Mouse (Mus musculus) heart, embryonic 12.5 days (tissue): ENCODE data around the gene Vmn1r218. TPM values are rescaled to one million over a fixed set of nuclear protein-coding genes. Genes with fewer than 3 reads are reported as not detected.
"Not testable (repeated sequence)": the region's sequence is repeated elsewhere in the genome, so short reads cannot be mapped to it uniquely, and the experiment has no call there.

Experiments
- ATAC-seq: fragments of 200-750 bp; cut with Nextera tagmentation; 2 replicates; pipeline ENCODE4 v1.8.0; 2017; ENCODE audit warnings: moderate TSS enrichment, moderate library complexity; ENCODE audit not compliant: insufficient number of reproducible peaks, low FRiP score
- H3K27ac ChIP-seq: fragments of 300-500 bp; sonication (generic); 2 replicates; pipeline ENCODE4 v1.5.1; 2016; ENCODE audit warnings: mild to moderate bottlenecking, moderate library complexity; ENCODE audit not compliant: poor library complexity, severe bottlenecking
- H3K27me3 ChIP-seq: fragments of 300-500 bp; sonication (generic); replicated peaks from 2 replicates; pipeline ENCODE4 v1.6.1; 2016; ENCODE audit warnings: mild to moderate bottlenecking, moderate library complexity
- H3K36me3 ChIP-seq: fragments of 300-500 bp; sonication (generic); 2 replicates; pipeline ENCODE4 v1.6.1; 2016; ENCODE audit warnings: mild to moderate bottlenecking, moderate library complexity
- H3K4me1 ChIP-seq: fragments of 300-500 bp; sonication (generic); replicated peaks from 2 replicates; pipeline ENCODE4 v1.6.1; 2016; ENCODE audit warnings: mild to moderate bottlenecking
- H3K4me2 ChIP-seq: fragments of 300-500 bp; sonication (generic); 2 replicates; pipeline ENCODE4 v1.6.1; 2016; ENCODE audit warnings: mild to moderate bottlenecking, moderate library complexity
- H3K4me3 ChIP-seq: fragments of 300-500 bp; sonication (generic); 2 replicates; pipeline ENCODE4 v1.5.1; 2016; ENCODE audit warnings: mild to moderate bottlenecking
- H3K9ac ChIP-seq: fragments of 300-500 bp; sonication (generic); 2 replicates; pipeline ENCODE4 v1.6.1; 2016; ENCODE audit warnings: mild to moderate bottlenecking, moderate library complexity
- H3K9me3 ChIP-seq: fragments of 300-500 bp; sonication (generic); replicated peaks from 2 replicates; pipeline ENCODE4 v1.6.1; 2016; ENCODE audit warnings: mild to moderate bottlenecking, moderate library complexity
- WGBS: fragments of 180-500 bp; shearing (Covaris S2); methylation state at CpG from one replicate; pipeline ENCODE4 v1.1.7; 2016; 5-methylcytosine and 5-hydroxymethylcytosine counted together
- polyA plus RNA-seq: library from polyadenylated mRNA; unstranded; fragments of >200 nt; fragmentation: Nextera tagmentation; extraction: Ambion mirVana; gene quantifications from 2 replicates; pipeline ENCODE4 v1.2.1, GENCODE M21; 2016

Gene Vmn1r218
- not detected in 2 replicates for polyA plus RNA-seq

- no peak for ATAC-seq
- no peaks in the 10 kb centered on the region for H3K4me1 ChIP-seq
- WGBS: 61% methylated on average over 3 of the region's 3 CpGs
Measured at GRCm38 (mm10) chr13:23133099-23133498, at the start of gene Vmn1r218. Gene Vmn1r218, plus strand, starts transcription at chr13:23133155.

DNA sequence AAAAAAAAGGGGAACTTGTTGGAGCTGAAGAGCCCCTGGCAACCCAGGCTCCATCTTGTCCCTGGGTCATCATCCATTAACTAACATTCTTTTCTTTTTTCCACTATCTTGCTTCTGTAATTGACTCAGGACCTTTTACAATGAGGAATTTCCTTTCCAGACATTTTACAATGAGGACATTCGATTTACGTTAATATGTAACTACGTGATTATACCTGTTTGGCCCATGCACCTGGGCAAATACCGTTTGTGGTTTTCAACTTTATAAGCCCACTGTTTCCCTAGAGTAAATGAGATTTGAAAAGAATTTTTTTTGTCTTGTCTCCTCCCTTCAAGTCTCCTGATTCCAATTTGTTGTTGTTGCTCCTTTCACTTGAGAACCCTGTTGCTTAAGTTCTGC, 38.6 kb upstream of the Vmn1r218 start:
- WGBS: 84% methylated on average over 4 of the region's 4 CpGs
- no peaks in the 10 kb centered on the region for H3K36me3 ChIP-seq
- H3K4me1 ChIP-seq: no peaks in the 10 kb centered on the region
- no peaks in the 10 kb centered on the region for H3K9me3 ChIP-seq
- no peak overlapping the region for H3K9ac ChIP-seq
- no peak for ATAC-seq
- H3K27me3 ChIP-seq: no peaks in the 10 kb centered on the region
- H3K4me2 ChIP-seq: no peak overlapping the region
- H3K4me3 ChIP-seq: no peak overlapping the region
- H3K27ac ChIP-seq: no peak overlapping the region

More at GRCm38 (mm10) chr13:23133099-23133498, at the start of gene Vmn1r218:
- no peaks in the 10 kb centered on the region for H3K9me3 ChIP-seq
- no peak within 1 kb of the TSS for H3K4me3 ChIP-seq
- H3K27me3 ChIP-seq: no peaks in the 10 kb centered on the region
- no peak within 1 kb of the TSS for H3K4me2 ChIP-seq
- H3K9ac ChIP-seq: no peak within 1 kb of the TSS
- H3K27ac ChIP-seq: no peak within 1 kb of the TSS
- H3K36me3 ChIP-seq: no peaks in the 10 kb centered on the region

DNA sequence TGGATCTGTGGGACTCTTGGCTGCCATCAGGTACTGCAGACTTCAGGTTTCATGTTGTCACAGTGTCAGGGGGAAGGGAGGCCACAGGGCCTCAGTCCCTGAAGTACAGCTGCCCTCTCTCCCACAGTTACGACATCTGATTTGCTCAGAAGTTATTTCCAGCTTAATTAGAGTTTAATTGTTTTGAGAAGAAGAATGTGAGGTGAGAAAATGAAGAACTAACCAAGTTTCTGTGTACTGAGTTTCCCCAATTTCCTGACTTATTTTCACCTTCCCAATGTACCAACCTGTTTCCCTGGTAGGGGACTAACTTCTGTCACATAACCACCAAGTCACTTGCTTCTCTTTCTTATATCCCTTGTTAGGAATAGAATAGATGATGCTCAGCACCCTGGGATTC, 14.8 kb upstream of the Vmn1r218 start, which contains the start of gene Vmn1r217:
Gene Vmn1r217 (minus strand): TSS at position 101 of the 400 bp plus-strand sequence.
- not testable (repeated sequence) for H3K36me3 ChIP-seq, H3K4me3 ChIP-seq, H3K27ac ChIP-seq, H3K27me3 ChIP-seq, H3K9ac ChIP-seq, H3K4me2 ChIP-seq, H3K4me1 ChIP-seq, ATAC-seq, H3K9me3 ChIP-seq
- WGBS: 67% methylated on average over 1 of the region's 1 CpGs

GRCm38 (mm10) chr13:23120611-23121010, 12.3 kb upstream of the Vmn1r218 start:
- Histone ChIP-seq H3K36me3 (no peaks in the 10 kb centered on the region), H3K4me2 (no peak overlapping the region), H3K9ac (no peak overlapping the region), H3K4me1 (no peaks in the 10 kb centered on the region; the same call in 1 of the 2 replicates), H3K4me3 (no peak overlapping the region), H3K27me3 (no peaks in the 10 kb centered on the region), H3K27ac (no peak overlapping the region), H3K9me3 (no peaks in the 10 kb centered on the region)
- ATAC-seq: no peak
- WGBS: 77% methylated on average over 2 of the region's 2 CpGs

- no peaks in the 10 kb centered on the region for H3K9me3 ChIP-seq
- H3K4me3 ChIP-seq: no peak overlapping the region
- H3K9ac ChIP-seq: no peak overlapping the region
- H3K36me3 ChIP-seq: no peaks in the 10 kb centered on the region
- no peaks in the 10 kb centered on the region for H3K27me3 ChIP-seq
- H3K4me2 ChIP-seq: no peak overlapping the region
- H3K27ac ChIP-seq: no peak overlapping the region
- ATAC-seq: no peak
- no peaks in the 10 kb centered on the region for H3K4me1 ChIP-seq
- WGBS: 61% methylated on average over 1 of the region's 1 CpGs
Measured at GRCm38 (mm10) chr13:23133501-23133900, 546 bp downstream of the Vmn1r218 start.

- H3K9me3 ChIP-seq: no peaks in the 10 kb centered on the region
- no peaks in the 10 kb centered on the region for H3K27me3 ChIP-seq
- no peaks in the 10 kb centered on the region for H3K4me1 ChIP-seq
- 85% methylated on average over 2 of the region's 2 CpGs for WGBS
- no peak overlapping the region for H3K27ac ChIP-seq
- H3K36me3 ChIP-seq: no peaks in the 10 kb centered on the region
- H3K4me2 ChIP-seq: no peak overlapping the region
- ATAC-seq: no peak
- H3K4me3 ChIP-seq: no peak overlapping the region
- H3K9ac ChIP-seq: no peak overlapping the region
Measured at GRCm38 (mm10) chr13:23138880-23139279, 5.9 kb downstream of the Vmn1r218 start.

DNA sequence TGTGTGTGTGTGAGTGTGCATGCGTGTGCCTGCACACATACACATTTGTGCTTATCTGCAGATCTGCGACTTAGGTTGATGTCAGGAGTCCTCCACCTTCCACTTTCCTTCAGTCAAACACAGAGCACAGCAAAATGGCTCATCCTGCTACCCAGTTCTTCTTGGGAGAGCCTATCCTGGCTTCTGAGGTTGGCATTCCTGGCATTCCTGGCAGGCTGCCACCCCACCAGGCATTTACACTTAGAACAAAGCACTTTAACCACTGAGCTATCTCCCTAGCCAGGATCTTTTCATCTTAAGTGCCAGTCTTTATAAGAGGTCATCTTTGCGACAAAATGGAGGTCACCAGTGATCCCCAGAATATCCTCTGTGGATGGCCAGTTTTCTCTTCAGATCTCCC, 24.9 kb downstream of the Vmn1r218 start:
- 0 out of 2 replicates have a peak, but pooled peaks have one; percentile 33 for ATAC-seq
- Histone ChIP-seq H3K9ac (no peak overlapping the region), H3K4me2 (no peak overlapping the region), H3K9me3 (no peaks in the 10 kb centered on the region), H3K4me3 (no peak overlapping the region), H3K27ac (no peak overlapping the region), H3K27me3 (no peaks in the 10 kb centered on the region), H3K36me3 (no peaks in the 10 kb centered on the region), H3K4me1 (peaks cover 5% of the 10 kb centered on the region; the same call in 1 of the 2 replicates)
- WGBS: 64% methylated on average over 3 of the region's 3 CpGs

GRCm38 (mm10) chr13:23159012-23159411, 26.1 kb downstream of the Vmn1r218 start, which contains the start of gene Vmn1r219:
Gene Vmn1r219, plus strand, starts transcription at chr13:23159312.
- Histone ChIP-seq H3K9ac (no peak within 1 kb of the TSS), H3K4me1 (peaks cover 5% of the 10 kb centered on the region; the same call in 1 of the 2 replicates), H3K9me3 (no peaks in the 10 kb centered on the region), H3K36me3 (no peaks in the 10 kb centered on the region), H3K4me2 (no peak within 1 kb of the TSS), H3K27me3 (no peaks in the 10 kb centered on the region), H3K27ac (no peak within 1 kb of the TSS), H3K4me3 (no peak within 1 kb of the TSS)
- WGBS: 61% methylated on average over 4 of the region's 4 CpGs
- ATAC-seq: no peak

DNA sequence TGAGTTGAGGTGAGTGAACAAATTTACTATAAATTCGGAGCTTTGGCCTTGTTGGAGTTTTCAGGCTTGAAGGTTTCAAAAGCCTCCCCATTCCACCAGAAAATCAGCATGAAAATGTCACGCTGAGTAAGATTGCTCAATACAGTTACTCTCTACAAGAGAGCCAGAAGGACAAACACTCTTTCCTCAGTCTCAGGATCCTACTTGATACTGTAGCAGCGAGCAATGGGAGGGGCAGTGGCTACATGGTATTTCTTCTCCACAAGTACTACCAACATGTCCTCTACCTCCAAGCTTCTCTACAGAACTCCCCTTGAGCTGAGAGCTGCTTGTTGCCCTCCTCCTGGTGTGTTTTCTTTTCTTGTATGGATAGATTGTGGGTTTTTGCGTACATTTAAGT, 33.5 kb downstream of the Vmn1r218 start:
- H3K27ac ChIP-seq, H3K9me3 ChIP-seq, H3K4me2 ChIP-seq, H3K36me3 ChIP-seq, H3K27me3 ChIP-seq, ATAC-seq, H3K9ac ChIP-seq, H3K4me3 ChIP-seq, H3K4me1 ChIP-seq: not testable (repeated sequence)
- 83% methylated on average over 4 of the region's 4 CpGs for WGBS

DNA sequence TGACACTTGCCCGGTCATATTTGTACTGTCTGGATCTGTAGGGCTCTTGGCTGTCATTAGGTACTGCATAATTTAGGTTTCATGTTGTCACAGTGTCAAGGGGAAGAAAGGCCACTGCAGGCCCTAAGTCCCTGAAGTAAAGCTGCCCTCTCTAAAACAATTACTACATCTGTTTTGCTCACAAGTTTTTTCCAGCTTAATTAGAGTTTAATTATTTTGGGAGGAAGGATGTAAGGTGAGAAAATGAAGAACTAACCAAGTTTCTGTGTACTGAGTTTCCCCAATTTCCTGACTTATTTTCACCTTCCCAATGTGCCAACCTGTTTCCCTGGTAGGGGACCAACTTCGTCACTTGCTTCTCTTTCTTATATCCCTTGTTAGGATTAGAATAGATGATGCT, 54.9 kb downstream of the Vmn1r218 start, which contains the start of gene Vmn1r220:
Gene Vmn1r220 (minus strand): TSS at position 101 of the 400 bp plus-strand sequence.
- WGBS: 77% methylated on average over 2 of the region's 2 CpGs
- Histone ChIP-seq H3K27me3 (no peaks in the 10 kb centered on the region), H3K9ac (no peak within 1 kb of the TSS), H3K9me3 (no peaks in the 10 kb centered on the region), H3K4me3 (no peak within 1 kb of the TSS), H3K4me1 (no peaks in the 10 kb centered on the region), H3K27ac (no peak within 1 kb of the TSS), H3K36me3 (no peaks in the 10 kb centered on the region), H3K4me2 (no peak within 1 kb of the TSS)
- no peak for ATAC-seq
